Mouse (Mus musculus): ENCODE measurements around the gene Btbd9.
A peak's percentile ranks its signal among the peaks of the same experiment; 100 is the strongest.

Btbd9 gene

GRCm38 (mm10) chr17:30283001-30283400 lies 293.3 kb downstream of the Btbd9 start:
- DNase-seq (ENCODE audit: low read depth, low spot score) = peak; percentile 86

- no peak for DNase-seq (ENCODE audit: low read depth, low spot score)
Observed at GRCm38 (mm10) chr17:30280323-30281118, 295.8 kb downstream of the Btbd9 start.

- DNase-seq (ENCODE audit: low read depth, low spot score) = no peak
Observed at GRCm38 (mm10) chr17:30279684-30280083, 296.6 kb downstream of the Btbd9 start.

- DNase-seq (ENCODE audit: low read depth, low spot score) = peak; percentile 62
Observed at GRCm38 (mm10) chr17:30278596-30279378, 297.5 kb downstream of the Btbd9 start.

- no peak for DNase-seq (ENCODE audit: low read depth, low spot score)
Observed at GRCm38 (mm10) chr17:30276477-30276876, 299.8 kb downstream of the Btbd9 start.

- peak; percentile 86 for DNase-seq (ENCODE audit: low read depth, low spot score)
Observed at GRCm38 (mm10) chr17:30272769-30273168, 303.5 kb downstream of the Btbd9 start.

GRCm38 (mm10) chr17:30269136-30270063 lies 306.9 kb downstream of the Btbd9 start:
- peak; percentile 79 for DNase-seq (ENCODE audit: low read depth, low spot score)

GRCm38 (mm10) chr17:30268456-30268855 lies 307.8 kb downstream of the Btbd9 start:
- no peak for DNase-seq (ENCODE audit: low read depth, low spot score)

GRCm38 (mm10) chr17:30267432-30267973 lies 308.8 kb downstream of the Btbd9 start:
- no peak for DNase-seq (ENCODE audit: low read depth, low spot score)

GRCm38 (mm10) chr17:30263535-30263934 lies 312.8 kb downstream of the Btbd9 start:
- DNase-seq (ENCODE audit: low read depth, low spot score) = no peak

GRCm38 (mm10) chr17:30262943-30263342 lies 313.3 kb downstream of the Btbd9 start:
- DNase-seq (ENCODE audit: low read depth, low spot score) = no peak

GRCm38 (mm10) chr17:30262440-30262839 lies 313.8 kb downstream of the Btbd9 start:
- no peak for DNase-seq (ENCODE audit: low read depth, low spot score)

GRCm38 (mm10) chr17:30261983-30262340 lies 314.3 kb downstream of the Btbd9 start:
- no peak for DNase-seq (ENCODE audit: low read depth, low spot score)

GRCm38 (mm10) chr17:30261307-30261982 lies 314.8 kb downstream of the Btbd9 start:
- no peak for DNase-seq (ENCODE audit: low read depth, low spot score)

- no peak for DNase-seq (ENCODE audit: low read depth, low spot score)
Observed at GRCm38 (mm10) chr17:30260641-30261306, 315.5 kb downstream of the Btbd9 start.

- no peak for DNase-seq (ENCODE audit: low read depth, low spot score)
Observed at GRCm38 (mm10) chr17:30259938-30260337, 316.4 kb downstream of the Btbd9 start.

GRCm38 (mm10) chr17:30258480-30258879 lies 317.8 kb downstream of the Btbd9 start:
- DNase-seq (ENCODE audit: low read depth, low spot score) = no peak

GRCm38 (mm10) chr17:30255928-30256560 lies 320.2 kb downstream of the Btbd9 start:
- no peak for DNase-seq (ENCODE audit: low read depth, low spot score)

GRCm38 (mm10) chr17:30253924-30254323 lies 322.4 kb downstream of the Btbd9 start:
- no peak for DNase-seq (ENCODE audit: low read depth, low spot score)

GRCm38 (mm10) chr17:30253028-30253427 lies 323.3 kb downstream of the Btbd9 start:
- DNase-seq (ENCODE audit: low read depth, low spot score) = no peak
